Mouse (Mus musculus) heart, embryonic 16.5 days (tissue): ENCODE measurements at regions not wholly inside any gene's neighbourhood (a gene's known extent, or its start where the extent isn't known, plus 50 kb on each side); places are given as distances from the start of the nearest gene placed in this dataset.
A peak's percentile ranks its signal among the peaks of the same experiment; 100 is the strongest.

ENCODE experiments used
- ATAC-seq: fragments of 200-750 bp; cut with Nextera tagmentation; replicated peaks from 2 replicates; pipeline ENCODE4 v1.8.0; 2017; ENCODE audit warnings: moderate number of reproducible peaks; ENCODE audit not compliant: insufficient read depth, low FRiP score; ENCODE audit errors: extremely low read depth
- H3K27ac ChIP-seq: fragments of 300-500 bp; sonication (generic); 2 replicates; pipeline ENCODE4 v1.5.1; 2014; ENCODE audit warnings: mild to moderate bottlenecking, low read length, control low read depth, moderate library complexity
- H3K27me3 ChIP-seq: fragments of 300-500 bp; sonication (generic); 2 replicates; pipeline ENCODE4 v1.6.1; 2014; ENCODE audit warnings: low read length, mixed read lengths; ENCODE audit not compliant: control insufficient read depth, insufficient read depth
- H3K36me3 ChIP-seq: fragments of 300-500 bp; sonication (generic); 2 replicates; pipeline ENCODE4 v1.6.1; 2014; ENCODE audit not compliant: control insufficient read depth, insufficient read depth
- H3K4me1 ChIP-seq: fragments of 300-500 bp; sonication (generic); 2 replicates; pipeline ENCODE4 v1.6.1; 2014; ENCODE audit warnings: low read length, mixed read lengths; ENCODE audit not compliant: control insufficient read depth, insufficient read depth
- H3K4me2 ChIP-seq: fragments of 300-500 bp; sonication (generic); 2 replicates; pipeline ENCODE4 v1.6.1; 2014; ENCODE audit warnings: low read depth, mild to moderate bottlenecking, control low read depth, low read length
- H3K4me3 ChIP-seq: fragments of 300-500 bp; sonication (generic); 2 replicates; pipeline ENCODE4 v1.5.1; 2014; ENCODE audit warnings: mild to moderate bottlenecking, control low read depth, low read length
- H3K9ac ChIP-seq: fragments of 300-500 bp; sonication (generic); 2 replicates; pipeline ENCODE4 v1.6.1; 2014; ENCODE audit warnings: low read length, control low read depth
- H3K9me3 ChIP-seq: fragments of 300-500 bp; sonication (generic); replicated peaks from 2 replicates; pipeline ENCODE4 v1.6.1; 2016; ENCODE audit warnings: low read length; ENCODE audit not compliant: control insufficient read depth
- WGBS: fragments of 180-500 bp; shearing (Covaris S2); extraction: QIAGEN DNeasy Blood & Tissue Kit; methylation state at CpG from one replicate; pipeline ENCODE4 v1.1.7; 2014; 5-methylcytosine and 5-hydroxymethylcytosine counted together

DNA sequence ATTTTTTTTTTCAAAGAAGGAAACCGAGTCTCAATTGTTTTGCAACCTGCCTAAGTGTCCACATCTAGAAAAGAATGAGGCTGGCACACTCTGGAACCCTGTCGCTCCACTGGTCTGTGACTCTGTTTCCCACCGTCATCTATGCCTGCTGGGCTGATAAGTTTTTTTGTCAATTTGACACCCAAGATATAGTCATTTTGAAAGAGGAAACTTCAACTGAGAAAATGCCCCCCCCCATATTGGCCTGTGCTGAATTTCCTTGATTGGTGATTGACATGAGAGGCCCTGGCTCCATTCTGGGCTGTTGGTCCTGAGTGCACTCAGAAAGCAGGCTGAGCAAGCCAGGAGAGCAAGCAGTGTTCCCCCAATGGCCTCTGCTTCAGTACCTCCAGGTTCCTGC lies 71.6 kb upstream of the Vps8 start:
- 78% methylated on average over 3 of the region's 3 CpGs for WGBS
- no peaks in the 10 kb centered on the region for H3K4me1 ChIP-seq
- ATAC-seq = no peak
- no peak overlapping the region for H3K27ac ChIP-seq
- no peak overlapping the region for H3K4me3 ChIP-seq
- H3K36me3 ChIP-seq = no peaks in the 10 kb centered on the region
- no peak overlapping the region for H3K9ac ChIP-seq
- H3K9me3 ChIP-seq = no peaks in the 10 kb centered on the region
- no peak overlapping the region for H3K4me2 ChIP-seq
- H3K27me3 ChIP-seq = no peaks in the 10 kb centered on the region

DNA sequence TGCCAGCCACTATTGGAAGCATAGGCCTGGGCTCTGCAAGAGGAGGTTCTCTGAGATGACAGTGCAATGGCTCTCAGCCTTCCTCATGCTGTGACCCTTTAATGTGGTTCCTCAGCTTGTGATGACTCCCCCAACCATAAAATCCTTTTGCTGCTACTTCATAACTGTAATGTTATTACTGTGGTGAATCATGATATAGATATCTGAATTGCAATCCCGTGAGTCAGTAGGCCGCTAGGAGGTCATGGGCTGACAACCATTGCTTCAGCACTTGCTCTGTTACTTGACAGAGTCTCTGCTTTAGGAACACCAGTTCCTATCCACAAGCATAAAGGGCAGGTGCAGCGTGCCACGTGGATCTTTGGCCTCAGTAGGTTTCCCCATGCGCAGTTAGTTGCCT lies 69.8 kb upstream of the Vps8 start:
- Histone ChIP-seq H3K27me3 (no peaks in the 10 kb centered on the region), H3K4me2 (no peak overlapping the region), H3K9me3 (no peaks in the 10 kb centered on the region), H3K4me1 (peaks cover 10% of the 10 kb centered on the region), H3K27ac (no peak overlapping the region), H3K4me3 (no peak overlapping the region), H3K36me3 (no peaks in the 10 kb centered on the region), H3K9ac (no peak overlapping the region)
- no peak for ATAC-seq
- WGBS = 51% methylated on average over 5 of the region's 5 CpGs

DNA sequence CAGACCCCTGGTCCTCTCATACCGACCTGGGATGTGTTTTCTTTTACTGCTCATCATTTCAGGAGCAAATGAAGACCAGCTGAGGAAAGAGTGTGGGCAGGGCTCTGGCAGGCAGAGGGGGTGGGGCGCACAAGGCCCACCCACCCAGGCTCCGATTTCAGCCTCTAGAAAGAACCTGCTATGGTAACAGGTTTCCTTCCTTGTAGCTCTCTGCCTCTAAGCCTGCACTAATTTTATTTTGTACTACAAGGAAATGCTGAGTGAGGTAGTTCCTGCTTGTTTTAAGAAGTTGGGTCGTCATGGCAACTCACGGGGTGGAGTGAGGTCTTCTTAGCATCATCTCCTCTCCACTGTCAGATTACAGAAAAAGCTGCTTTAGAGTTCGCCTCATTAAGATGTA lies 69.4 kb upstream of the Vps8 start:
- no peaks in the 10 kb centered on the region for H3K36me3 ChIP-seq
- no peak for ATAC-seq
- no peaks in the 10 kb centered on the region for H3K9me3 ChIP-seq
- WGBS = 25% methylated on average over 6 of the region's 6 CpGs
- H3K27me3 ChIP-seq = no peaks in the 10 kb centered on the region
- H3K27ac ChIP-seq = no peak overlapping the region
- peaks cover 14% of the 10 kb centered on the region for H3K4me1 ChIP-seq
- H3K9ac ChIP-seq = no peak overlapping the region
- no peak overlapping the region for H3K4me2 ChIP-seq
- no peak overlapping the region for H3K4me3 ChIP-seq

DNA sequence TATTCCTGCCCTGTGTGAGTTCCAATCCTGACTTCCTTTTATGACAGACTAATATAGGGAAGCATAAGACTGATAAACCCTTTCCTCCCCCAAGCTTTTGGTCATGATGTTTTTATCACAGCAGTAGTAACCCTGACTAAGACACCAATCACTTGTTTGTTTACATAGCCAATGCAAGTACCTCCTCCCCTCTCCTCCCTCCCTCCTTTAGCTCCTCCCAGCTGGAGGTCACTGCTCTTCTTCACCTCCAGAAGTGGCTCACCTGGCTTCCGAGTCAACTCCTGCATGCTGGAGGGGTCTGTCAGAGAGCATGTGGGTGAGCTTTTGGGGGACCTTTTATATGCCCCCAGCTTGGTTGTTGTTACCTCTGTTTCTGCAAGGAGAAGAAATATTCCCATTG lies 67.3 kb upstream of the Vps8 start:
- no peak for ATAC-seq
- Histone ChIP-seq H3K9ac (no peak overlapping the region), H3K4me1 (peaks cover 15% of the 10 kb centered on the region), H3K27ac (no peak overlapping the region), H3K4me2 (no peak overlapping the region), H3K36me3 (no peaks in the 10 kb centered on the region), H3K9me3 (no peaks in the 10 kb centered on the region), H3K4me3 (no peak overlapping the region), H3K27me3 (no peaks in the 10 kb centered on the region)
- WGBS = 76% methylated on average over 1 of the region's 1 CpGs

DNA sequence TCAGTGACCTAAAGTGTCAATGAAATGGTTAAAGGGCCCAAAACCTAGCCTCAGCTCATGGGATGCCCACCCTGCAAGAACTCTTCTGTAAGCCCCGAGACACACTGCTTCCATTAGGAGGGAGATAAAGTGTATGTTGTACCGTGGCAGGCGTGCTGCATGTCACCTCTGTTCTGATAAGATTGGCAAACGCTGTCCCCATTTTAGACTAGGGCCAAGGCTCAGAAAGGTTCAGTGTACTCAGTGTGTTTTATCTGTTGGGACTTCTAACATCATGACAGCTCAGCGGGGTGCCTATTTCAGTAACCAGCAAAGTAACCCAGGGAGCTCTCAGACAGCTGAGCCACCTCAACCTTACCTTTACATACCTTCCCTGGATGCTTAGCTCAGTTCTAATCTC lies 65.5 kb upstream of the Vps8 start:
- no peak overlapping the region for H3K9ac ChIP-seq
- H3K4me3 ChIP-seq = no peak overlapping the region
- no peaks in the 10 kb centered on the region for H3K27me3 ChIP-seq
- no peaks in the 10 kb centered on the region for H3K9me3 ChIP-seq
- H3K4me2 ChIP-seq = no peak overlapping the region
- no peak; the same call in 1 of the 2 replicates for ATAC-seq
- 0 out of 2 replicates have a peak overlapping the region, but pooled peaks have one; percentile 44 for H3K27ac ChIP-seq
- H3K4me1 ChIP-seq = peaks cover 15% of the 10 kb centered on the region
- 23% methylated on average over 5 of the region's 5 CpGs for WGBS
- H3K36me3 ChIP-seq = no peaks in the 10 kb centered on the region

DNA sequence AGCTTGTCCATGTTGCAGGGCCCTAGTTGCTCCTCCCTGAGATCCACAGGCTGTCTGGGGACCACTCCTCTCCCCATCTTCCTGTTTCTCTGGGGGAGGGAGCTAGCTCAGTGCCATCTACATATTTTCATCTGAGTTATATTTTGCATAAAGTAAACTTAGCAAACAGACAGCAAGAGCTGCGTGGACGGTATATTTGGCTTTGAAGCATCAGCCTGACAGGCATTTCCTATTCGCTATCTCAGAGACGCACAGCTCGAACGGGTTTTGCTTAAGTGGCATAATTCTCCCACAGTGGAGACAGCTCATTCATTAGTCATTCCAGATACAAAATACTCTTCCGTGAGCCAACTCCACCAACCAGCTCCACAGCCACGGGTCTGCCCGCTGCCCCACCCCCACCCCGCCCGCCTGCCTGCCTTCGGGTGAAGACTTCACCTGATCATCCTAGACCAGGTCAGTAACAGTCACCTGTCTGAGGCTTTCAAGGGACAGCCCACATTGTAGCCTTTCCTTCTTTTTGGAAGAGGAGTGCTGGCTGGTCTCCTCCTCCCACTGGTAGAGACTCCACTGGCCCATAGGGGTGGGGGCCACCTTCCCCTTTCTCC lies 64.5 kb upstream of the Vps8 start:
- Histone ChIP-seq H3K9ac (no peak overlapping the region), H3K9me3 (no peaks in the 10 kb centered on the region), H3K4me2 (no peak overlapping the region), H3K27ac (no peak overlapping the region), H3K36me3 (no peaks in the 10 kb centered on the region), H3K4me3 (no peak overlapping the region), H3K4me1 (peaks cover 23% of the 10 kb centered on the region), H3K27me3 (no peaks in the 10 kb centered on the region)
- 28% methylated on average over 12 of the region's 12 CpGs for WGBS
- ATAC-seq = no peak

DNA sequence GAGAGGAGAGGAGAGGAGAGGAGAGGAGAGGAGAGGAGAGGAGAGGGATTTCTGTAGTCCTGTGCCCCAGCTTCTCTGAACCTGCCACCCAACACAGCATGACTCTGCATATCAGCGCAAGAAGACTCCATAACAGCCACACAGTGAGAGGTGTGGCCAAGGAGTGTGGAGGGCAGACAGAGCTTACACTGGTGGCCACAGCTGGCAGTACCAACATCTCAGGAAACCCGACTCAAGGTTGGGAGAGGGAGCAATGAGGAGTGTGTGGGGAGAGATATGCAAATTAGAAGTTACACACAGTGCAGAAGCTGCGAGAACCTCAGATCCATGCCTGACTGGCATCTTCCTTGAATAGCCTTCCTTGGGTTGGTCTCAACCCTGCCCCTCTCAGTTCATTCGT lies 63.5 kb upstream of the Vps8 start:
- Histone ChIP-seq H3K36me3 (no peaks in the 10 kb centered on the region), H3K9ac (no peak overlapping the region), H3K27me3 (no peaks in the 10 kb centered on the region), H3K27ac (no peak overlapping the region), H3K4me1 (peaks cover 30% of the 10 kb centered on the region), H3K4me2 (no peak overlapping the region), H3K4me3 (no peak overlapping the region), H3K9me3 (no peaks in the 10 kb centered on the region)
- no peak for ATAC-seq
- 59% methylated on average over 4 of the region's 4 CpGs for WGBS

DNA sequence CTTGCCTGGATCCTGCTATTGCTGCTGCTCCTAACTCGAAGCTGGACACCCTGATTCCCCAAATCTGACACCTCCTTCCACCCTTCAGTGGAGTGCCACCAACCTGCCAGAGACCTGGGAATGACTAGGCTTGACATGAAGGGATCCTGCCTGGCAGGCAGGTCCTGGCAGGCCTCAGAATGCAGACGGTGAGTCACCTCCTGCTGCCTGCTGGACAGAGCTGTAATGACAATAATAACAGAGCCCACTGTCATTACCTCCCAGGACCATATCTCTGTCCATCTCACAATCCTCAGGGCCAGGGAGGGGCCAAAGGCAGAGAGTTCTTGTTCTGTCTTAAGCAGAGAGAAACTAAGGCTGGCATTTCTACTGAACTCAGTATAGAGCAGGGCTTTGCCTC lies 61.5 kb upstream of the Vps8 start:
- WGBS = 26% methylated on average over 2 of the region's 2 CpGs

DNA sequence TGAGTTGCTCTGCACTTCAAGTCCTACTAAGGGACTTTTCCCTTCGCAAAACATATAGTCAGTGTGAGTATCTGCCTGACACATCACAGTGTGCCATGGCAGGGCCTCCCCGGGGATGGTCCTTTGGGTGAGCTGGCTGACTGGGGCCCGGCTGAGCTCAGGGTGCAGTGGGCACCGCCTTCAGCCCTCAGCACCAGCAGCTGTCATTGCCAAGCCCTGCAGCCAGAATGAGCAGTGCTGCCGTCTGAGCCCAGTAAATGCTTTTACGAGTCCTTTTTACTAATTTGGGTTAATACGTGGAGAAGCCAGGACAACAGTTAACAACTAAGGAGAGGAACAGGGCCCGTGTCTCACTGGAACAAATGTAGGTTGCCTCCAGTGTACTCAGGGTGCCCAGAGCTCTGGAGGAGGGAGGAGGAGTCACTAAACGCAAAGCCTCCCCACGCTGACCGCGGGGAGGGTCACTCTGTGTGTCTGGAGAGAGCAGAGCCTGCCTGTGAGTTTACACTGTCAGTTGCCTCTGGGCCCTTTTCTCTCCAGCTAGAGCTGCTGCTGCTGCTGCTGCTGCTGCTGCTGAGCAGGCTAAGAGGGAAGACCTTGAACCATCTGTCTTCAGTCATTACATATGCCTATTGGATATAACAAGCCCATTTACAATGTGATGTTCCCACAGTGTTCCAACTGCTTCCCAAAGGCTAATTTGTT lies 60.1 kb upstream of the Vps8 start:
- H3K9me3 ChIP-seq = no peaks in the 10 kb centered on the region
- no peaks in the 10 kb centered on the region for H3K36me3 ChIP-seq
- no peak overlapping the region for H3K27ac ChIP-seq
- H3K4me3 ChIP-seq = no peak overlapping the region
- no peaks in the 10 kb centered on the region for H3K27me3 ChIP-seq
- H3K9ac ChIP-seq = 0 out of 2 replicates have a peak overlapping the region, but pooled peaks have one; percentile 26
- no peak overlapping the region for H3K4me2 ChIP-seq
- ATAC-seq = no peak
- 51% methylated on average over 12 of the region's 12 CpGs for WGBS
- peaks cover 26% of the 10 kb centered on the region for H3K4me1 ChIP-seq

More for the DNA sequence above, 61.5 kb upstream of the Vps8 start:
- Histone ChIP-seq H3K27me3 (no peaks in the 10 kb centered on the region), H3K4me3 (no peak overlapping the region), H3K36me3 (no peaks in the 10 kb centered on the region), H3K9ac (no peak overlapping the region), H3K4me1 (peaks cover 33% of the 10 kb centered on the region), H3K9me3 (no peaks in the 10 kb centered on the region), H3K4me2 (no peak overlapping the region), H3K27ac (no peak overlapping the region)
- ATAC-seq = no peak
